Mouse (Mus musculus) frontal cortex, postnatal 25 days (tissue): ENCODE measurements around the gene Ccdc58.
"Not testable (repeated sequence)": the region's sequence is repeated elsewhere in the genome, so short reads cannot be mapped to it uniquely, and the experiment has no call there.

Experiments used
- DNase-seq, 2 experiments: peaks; one replicate each; pipeline ENCODE4 v3.0.0; 2022; ENCODE audit warnings: low spot score in 2 of 2

Ccdc58 gene

DNA sequence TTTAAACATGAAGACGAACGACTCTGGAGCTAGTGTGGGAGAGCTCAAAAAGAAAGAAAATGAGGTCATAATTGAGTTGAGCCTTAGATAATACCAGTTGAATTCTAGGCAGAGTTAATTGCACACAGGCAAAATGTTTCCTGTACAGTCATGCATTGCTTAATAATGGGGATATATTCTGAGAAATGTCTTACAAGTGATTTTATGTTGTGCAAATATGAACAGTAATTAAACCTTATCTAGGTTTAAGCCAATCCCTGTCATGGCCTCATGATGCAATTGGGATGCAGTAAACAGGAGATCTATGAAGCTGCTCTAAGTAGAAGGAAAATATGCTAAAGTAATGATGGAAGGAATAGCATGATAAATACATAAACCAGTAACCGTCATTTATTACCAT is 3.3 kb downstream of the Ccdc58 start:
- no peak for DNase-seq

DNA sequence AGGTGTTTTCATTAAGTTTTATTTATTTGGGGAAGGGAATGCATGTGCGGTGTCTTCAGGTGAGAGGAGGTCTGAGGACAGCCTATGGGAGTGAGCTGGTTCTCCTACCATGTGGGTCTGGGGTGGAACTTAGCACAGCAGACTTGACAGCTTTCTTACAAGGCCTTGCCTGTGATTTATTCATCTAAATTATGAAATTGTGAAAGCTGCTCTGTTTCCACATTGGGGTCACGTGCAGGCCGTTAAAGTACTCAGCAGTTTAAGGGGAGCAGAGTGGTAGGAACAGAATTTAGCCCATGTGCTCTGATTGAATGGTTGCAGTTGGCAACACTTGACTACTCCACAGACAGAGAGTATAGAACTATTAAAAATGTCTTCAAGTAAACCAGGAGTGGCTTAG is 8.4 kb downstream of the Ccdc58 start:
- no peak for DNase-seq

DNA sequence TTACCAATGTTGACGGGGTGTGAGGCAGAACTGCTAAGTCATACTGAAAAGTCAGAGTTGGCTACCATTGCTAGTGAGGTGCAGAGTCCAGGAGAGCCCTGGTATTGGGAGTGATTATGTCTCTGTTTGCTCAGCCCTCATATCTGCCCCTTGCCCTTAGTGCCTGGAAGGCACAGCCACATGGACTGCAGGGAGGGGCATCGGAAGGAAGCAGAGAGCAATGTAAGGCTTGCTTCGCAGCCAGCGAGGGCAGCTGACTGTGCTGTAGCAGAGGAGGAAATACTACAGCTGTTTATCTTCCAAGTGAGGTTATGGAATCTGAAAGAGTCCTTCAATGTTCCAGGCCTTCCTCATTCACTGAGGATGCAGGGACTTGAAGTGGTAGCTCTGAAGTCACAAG is 16.4 kb downstream of the Ccdc58 start:
- no peak for DNase-seq

DNA sequence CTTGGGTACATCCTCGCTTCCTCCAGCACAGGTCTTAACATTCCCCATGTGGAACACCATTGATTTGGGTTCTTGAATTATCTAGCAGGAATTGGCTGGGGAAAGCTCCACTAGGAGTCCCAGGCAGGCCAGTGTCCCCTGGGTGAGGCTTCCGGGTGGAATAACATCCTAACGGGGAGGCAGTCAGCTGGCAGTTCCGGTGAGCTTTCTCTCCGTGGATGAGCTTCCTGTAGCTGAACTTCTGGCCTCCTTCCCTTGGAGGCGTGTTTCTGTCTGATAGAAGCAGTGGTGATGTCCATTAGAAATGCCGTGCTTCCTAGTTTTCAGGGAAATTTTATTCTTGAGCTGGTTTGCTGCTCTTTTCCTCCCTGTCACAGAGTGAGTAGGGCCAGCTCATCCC is 17.6 kb downstream of the Ccdc58 start:
- no peak for DNase-seq

DNA sequence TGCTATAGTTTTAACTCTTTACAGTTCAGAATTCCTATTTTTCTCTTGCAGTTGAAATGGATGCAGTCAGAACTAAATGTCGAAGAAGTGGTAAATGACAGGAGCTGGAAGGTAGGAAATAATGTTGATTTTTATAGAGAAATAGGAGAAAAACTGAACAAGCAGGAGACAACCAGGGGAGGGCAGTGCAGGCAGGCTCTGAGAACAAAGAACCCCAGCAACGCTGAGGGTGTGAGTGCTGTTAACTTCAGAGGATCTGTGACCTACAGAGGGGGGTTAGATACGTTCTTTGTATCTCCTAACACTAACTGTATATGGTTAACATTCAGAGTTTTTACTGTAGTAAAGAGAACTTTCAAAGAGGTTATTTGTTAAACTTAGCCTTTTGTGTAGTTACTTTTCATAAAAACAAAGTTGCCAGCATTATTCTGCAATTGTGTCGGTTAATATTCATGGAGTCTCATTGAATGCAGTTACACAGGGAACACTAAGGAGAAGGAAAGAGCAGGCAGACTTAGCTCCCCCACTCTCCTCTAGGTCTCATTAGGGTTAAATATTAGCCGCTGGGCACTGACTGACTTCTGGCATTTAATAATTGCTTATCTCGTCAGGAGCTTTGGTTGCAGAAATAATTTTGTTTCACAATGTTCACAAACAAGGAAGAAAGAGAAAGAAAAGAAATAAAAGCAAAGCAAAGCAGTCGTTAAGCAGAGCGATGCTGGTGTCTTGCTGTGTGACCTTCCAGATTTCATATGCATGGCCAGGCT is 18.5 kb downstream of the Ccdc58 start:
- no peak for DNase-seq

DNA sequence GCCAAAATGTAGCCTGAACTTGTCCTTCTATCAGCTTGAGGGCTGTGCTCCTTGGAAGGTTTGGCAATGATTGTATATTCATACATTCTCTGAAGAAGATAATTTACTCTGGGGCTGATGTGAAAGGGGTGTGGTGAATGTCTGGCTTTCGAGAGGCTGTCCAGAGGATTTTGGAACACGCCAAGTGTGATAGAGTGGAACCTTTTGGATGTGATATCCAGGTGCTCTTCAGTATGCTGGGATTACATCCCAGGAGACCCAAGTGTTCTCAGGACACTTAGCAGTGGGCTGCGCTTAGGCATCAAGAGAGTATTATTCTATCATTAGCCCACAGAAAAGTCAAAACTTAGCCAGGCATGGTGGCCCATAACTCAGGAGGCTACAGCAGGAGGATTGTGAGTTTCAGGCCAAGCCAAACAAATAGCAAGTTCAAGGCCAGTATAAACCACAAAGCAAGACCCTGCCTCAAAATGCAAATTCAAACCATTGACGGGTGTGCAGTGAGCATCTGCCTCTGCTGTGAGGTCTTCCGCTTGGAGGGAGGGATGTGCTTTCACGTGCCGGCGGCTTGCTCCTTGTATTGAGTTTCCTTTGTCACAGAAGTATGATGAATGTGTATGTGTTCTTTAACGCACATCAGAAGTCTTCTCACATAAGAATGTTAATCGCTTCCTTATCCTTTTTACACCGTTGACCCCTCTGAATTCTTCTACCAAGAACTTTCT is 19.5 kb downstream of the Ccdc58 start:
- DNase-seq: no peak

DNA sequence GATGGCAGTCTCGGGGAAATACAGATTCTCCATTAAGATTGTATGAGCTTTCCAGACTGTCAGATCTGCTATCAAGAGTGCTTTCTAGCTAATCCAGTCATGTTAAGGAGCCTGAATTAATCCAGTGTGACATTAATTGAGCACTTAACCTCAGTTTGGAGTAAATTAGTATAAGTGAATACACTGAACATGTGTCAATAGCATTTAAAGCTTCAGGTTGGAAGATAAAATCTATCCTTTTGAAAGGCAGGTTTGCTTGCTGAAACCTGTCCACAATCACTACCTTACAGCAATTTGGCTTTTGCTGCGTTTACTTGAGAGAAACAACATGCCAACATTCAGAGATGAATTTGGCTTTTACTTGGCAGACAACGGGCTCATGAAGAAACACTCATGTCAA is 22.6 kb downstream of the Ccdc58 start:
- DNase-seq: no peak

DNA sequence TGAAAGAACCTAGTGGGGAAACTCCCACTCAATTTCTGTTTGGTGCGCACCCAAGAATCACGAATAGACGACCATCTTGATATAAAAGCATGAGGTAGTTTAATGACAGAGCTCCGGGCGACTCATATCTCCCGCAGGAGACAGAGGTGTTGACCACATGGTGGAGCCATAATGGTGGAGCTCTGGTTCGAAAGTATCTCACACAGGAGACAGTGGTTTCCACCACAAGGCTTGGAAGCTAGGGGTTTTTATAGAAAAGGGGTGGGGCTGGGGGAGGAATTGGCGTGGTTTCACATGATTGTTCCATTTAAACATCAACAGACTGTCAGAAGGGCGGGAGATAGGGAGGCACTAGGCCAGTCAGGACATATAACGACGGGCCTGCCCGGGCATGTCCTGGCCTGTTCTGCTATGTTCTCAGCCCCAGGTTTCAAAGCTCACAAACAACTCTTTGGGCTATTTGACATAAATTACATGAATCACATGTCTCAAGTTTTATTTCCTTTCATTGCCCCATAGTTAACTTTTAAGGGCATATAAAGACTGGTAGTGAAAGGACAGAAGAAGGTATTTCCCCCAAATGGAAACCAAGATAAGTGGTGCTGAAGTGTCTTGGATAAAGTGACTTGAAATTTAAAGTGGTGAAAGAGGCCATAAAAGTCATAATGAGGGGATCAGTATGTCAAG is 26.5 kb downstream of the Ccdc58 start:
- not testable (repeated sequence) for DNase-seq

DNA sequence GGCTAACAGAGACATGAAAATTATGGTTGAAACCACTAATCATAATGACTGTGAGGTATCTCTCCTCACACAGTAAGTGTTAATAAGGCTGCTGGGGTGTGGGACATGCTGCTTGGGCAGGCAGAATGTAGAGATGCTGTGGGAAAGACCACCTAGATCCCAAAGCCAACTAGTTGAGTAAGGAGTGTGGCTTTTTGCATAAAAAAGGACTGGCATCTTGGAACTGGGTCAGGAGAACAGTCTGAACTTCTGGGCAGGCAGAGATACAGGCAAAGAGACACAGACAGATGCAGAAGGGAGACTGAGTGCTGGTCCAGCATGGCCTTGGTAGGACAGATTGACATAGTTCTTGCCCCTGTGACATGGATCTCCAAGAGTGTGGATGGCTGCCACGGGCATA is 30.0 kb downstream of the Ccdc58 start:
- no peak for DNase-seq

DNA sequence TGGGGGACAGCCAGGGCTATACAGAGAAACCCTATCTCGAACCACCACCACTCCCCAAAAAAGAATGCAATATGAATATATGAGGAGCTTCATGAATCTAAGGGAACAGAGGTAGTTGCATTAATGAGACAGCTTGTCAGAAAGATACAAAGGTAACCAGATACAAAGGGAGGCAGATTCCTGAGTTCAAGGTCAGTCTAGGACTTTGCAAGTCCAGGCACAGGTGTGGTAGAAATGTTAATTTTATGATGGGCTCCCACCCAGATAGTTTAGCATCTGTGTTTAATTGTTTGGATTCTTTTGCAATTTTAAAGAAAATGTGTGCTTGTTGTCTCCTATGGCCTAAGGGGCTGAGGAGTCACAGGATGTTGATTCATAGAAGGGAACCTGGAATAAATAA is 30.7 kb downstream of the Ccdc58 start:
- no peak for DNase-seq

DNA sequence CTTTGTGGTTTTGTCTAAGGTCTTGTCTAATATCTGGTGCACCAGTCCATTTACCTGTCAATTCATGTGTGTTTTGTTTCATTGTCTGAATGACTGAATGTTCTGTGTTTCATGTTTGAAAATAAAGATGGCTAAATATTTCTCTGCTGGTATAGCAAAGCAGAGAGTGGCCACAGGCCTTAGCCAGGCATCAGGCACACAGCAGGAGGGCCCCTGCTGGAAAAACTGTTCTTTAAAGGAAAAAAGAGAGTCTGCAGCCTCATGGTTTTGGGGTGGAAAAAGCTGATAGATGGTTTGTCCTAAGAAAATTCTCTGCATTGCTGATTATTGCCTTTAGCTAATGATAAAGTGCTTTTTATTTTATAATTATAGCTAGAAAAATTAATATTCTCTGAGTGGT is 40.0 kb downstream of the Ccdc58 start:
- DNase-seq: not testable (repeated sequence)

DNA sequence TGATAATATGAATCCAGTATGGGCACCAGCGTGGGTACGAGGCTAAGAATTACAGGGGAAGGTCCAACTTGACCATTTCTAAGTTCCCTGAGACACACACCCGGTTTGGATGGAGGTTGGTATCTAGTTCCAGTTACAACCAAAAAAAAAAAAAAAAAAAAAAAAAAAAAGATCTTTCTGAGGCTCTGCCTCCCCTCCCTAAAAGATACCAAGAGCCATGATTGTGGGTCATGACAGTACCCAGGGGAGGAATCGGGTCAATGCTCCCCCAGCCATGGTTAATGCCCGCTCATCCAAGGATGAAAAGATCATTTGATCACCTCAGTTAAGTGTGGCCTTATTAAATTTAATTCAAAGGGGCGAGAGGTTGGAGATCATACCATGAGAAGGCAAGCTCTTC is 44.3 kb downstream of the Ccdc58 start:
- DNase-seq: not testable (repeated sequence)

DNA sequence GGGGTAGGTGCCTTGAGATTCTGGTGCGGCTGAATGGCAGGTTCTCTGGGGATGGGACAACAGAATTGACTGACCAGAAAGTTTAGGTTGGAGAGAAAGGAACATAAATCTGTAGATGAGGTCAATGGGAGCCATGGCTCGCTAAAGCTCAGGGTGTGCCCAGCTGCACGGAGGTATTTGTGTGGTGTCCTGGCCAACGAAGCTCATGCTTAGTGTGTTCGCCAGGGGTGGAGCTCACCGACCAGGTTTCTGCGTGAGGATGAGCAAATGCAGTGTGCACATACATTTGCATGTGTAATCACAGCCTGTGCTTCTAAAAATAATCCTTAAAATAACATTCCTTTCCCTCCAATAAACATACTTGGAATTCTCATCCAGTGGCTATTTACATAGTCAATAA is 56.6 kb downstream of the Ccdc58 start:
- no peak for DNase-seq

DNA sequence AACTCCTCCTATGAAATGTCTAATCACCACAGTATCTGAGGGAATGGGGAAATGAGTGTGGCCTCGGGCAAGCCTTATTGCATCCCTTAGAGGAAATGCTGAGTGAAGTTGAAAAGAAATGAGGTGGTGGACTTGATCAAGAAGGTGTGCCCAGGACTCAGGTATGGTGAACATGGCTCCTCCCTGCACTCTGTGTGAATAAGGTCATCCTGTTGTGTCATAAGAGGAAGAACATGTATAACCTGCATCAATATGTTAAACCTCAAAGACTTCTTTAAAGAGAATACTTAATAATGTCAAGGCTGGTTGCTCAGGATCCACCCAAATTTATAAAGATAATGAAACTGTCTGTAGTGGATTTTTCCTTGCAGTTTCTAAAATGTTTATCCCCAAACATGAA is 59.7 kb downstream of the Ccdc58 start, which contains the start of gene Csta1:
TSS of gene Csta1 (minus strand) at position 101 of the 400 bp plus-strand sequence.
- DNase-seq: no peak

DNA sequence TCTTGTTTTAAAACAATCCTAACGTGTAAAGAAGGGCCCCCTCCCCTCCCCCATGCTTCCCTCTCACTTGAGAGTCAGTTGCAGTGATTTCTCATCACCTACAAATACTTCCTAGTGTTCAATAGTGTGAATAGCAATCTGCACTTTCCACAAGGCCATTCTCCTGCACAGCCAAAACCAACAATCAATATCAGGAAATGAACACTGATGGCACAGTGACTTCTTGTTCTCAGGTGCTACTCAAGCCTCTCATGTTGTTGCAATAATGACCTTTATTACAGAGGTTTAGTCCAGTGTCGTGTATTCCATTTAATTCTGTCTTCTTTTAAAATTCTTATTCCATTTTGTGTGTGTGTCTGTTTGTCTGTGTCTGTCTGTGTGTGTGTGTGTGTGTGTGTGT is 66.7 kb downstream of the Ccdc58 start:
- DNase-seq: no peak
